In genomic region chr2:44512334-44512733, GRCm38 (mm10) we compare ENCODE assay signal across 8 mouse cellular contexts.
DNase-seq lines count a peak whose midpoint lies in the region; ATAC-seq lines count a peak whose summit lies in the region.
"Had no signal": no experiment of that assay in that cellular context is flagged by ENCODE, and none has a peak within 500 bp of the region (broad histone marks: within the 10 kb centered on the region; RNA-seq: fewer than 3 reads in every experiment).

No protein-coding gene starts in this region.

- no peaks in the 10 kb centered on the region for H3K36me3 ChIP-seq in limb, embryonic 13.5 days
- no peaks in the 10 kb centered on the region for H3K36me3 ChIP-seq in limb, embryonic 10.5 days

- H3K9me3 ChIP-seq in limb, embryonic 13.5 days = no peaks in the 10 kb centered on the region
- no peaks in the 10 kb centered on the region for H3K9me3 ChIP-seq in limb, embryonic 10.5 days (replicated peaks)

- H3K27ac ChIP-seq in limb, embryonic 13.5 days = no peak overlapping the region
- H3K27ac ChIP-seq in limb, embryonic 10.5 days = no peak overlapping the region

- peak overlapping the region; percentile 37; the same call in 1 of the 2 replicates for H3K4me2 ChIP-seq in limb, embryonic 13.5 days (replicated peaks)

- ATAC-seq in limb, embryonic 13.5 days (ENCODE audit: low FRiP score, low read depth) = no peak

- no peak overlapping the region for H3K4me3 ChIP-seq in limb, embryonic 13.5 days
- no peak overlapping the region for H3K4me3 ChIP-seq in limb, embryonic 10.5 days
- H3K4me3 ChIP-seq: erythroblast, embryonic 14.5 days had no signal

- WGBS in limb, embryonic 13.5 days = 32% methylated on average over 8 of the region's 8 CpGs
- WGBS in limb, embryonic 10.5 days = 79% methylated on average over 8 of the region's 8 CpGs

- H3K9ac ChIP-seq in limb, embryonic 13.5 days = no peak overlapping the region

- peaks cover 9% of the 10 kb centered on the region; the same call in 1 of the 2 replicates for H3K4me1 ChIP-seq in limb, embryonic 13.5 days
- H3K4me1 ChIP-seq in limb, embryonic 10.5 days = peaks cover 15% of the 10 kb centered on the region; the same call in 1 of the 2 replicates

- H3K27me3 ChIP-seq in limb, embryonic 13.5 days = no peaks in the 10 kb centered on the region
- no peaks in the 10 kb centered on the region for H3K27me3 ChIP-seq in limb, embryonic 10.5 days (ENCODE audit: low read depth, poor library complexity, severe bottlenecking)

- DNase-seq in limb, embryonic 10.5 days (ENCODE audit: low spot score) = no peak
- peak; percentile 71 to 85 for DNase-seq in frontal cortex, postnatal 36 days (ENCODE audit: low spot score in 2 of 2)
- DNase-seq in layer of hippocampus, postnatal 14 days (ENCODE audit: low spot score in 2 of 2) = peak; percentile 27 to 44
- DNase-seq in right cerebral cortex, postnatal 10 days (ENCODE audit: low spot score in 2 of 2) = peak; percentile 74 to 82
- DNase-seq in urinary bladder, adult 2 months (ENCODE audit: low spot score) = no peak
- DNase-seq in urinary bladder, postnatal 4 days (ENCODE audit: low spot score in 2 of 2) = no peak

Comparison
In these comparisons a context has a peak if more than half of its experiments do, and no peak if none do; other contexts are left out.
1. DNase-seq: peak in frontal cortex, postnatal 36 days (2 of 2), layer of hippocampus, postnatal 14 days (2 of 2) and right cerebral cortex, postnatal 10 days (2 of 2); none in limb, embryonic 10.5 days (single experiment), urinary bladder, adult 2 months (single experiment) and urinary bladder, postnatal 4 days (0 of 2).